Comparison of ENCODE assay signal across 8 mouse cellular contexts in genomic region chr6:52012409-52013244, GRCm38 (mm10). TPM values are rescaled to one million over a fixed set of nuclear protein-coding genes. Genes with fewer than 3 reads are reported as not detected.
DNase-seq lines count a peak whose midpoint lies in the region; ATAC-seq and TF ChIP-seq lines count a peak whose summit lies in the region.

Gene Skap2 (minus strand): TSS chr6:52012549.

- DNase-seq in MEL-GATA-1-ER (ENCODE audit: extremely low read depth, low read depth): peak; percentile 94
- peak; percentile 93 for DNase-seq in cerebellum, adult 8-10 months
- peak; percentile 100 for DNase-seq in hindbrain, embryonic 10.5 days (ENCODE audit: low spot score)
- DNase-seq in layer of hippocampus, adult 9-11 months: peak; percentile 99
- DNase-seq in lung, postnatal 0 days (ENCODE audit: low spot score): peak; percentile 99
- peak; percentile 99 for DNase-seq in ovary, postnatal 14 days (ENCODE audit: low spot score)
- DNase-seq in thymus, postnatal 14 days: peak; percentile 99

- peak within 1 kb of the TSS; percentile 69 for H3K4me3 ChIP-seq in hindbrain, embryonic 10.5 days
- H3K4me3 ChIP-seq in lung, postnatal 0 days (ENCODE audit: low read depth, low read length): peak within 1 kb of the TSS; percentile 74

- H3K27me3 ChIP-seq in hindbrain, embryonic 10.5 days (ENCODE audit: insufficient read depth, poor library complexity, severe bottlenecking): peaks cover 46% of the 10 kb centered on the region
- no peaks in the 10 kb centered on the region for H3K27me3 ChIP-seq in lung, postnatal 0 days (replicated peaks; ENCODE audit: insufficient read depth, low read length)

- peak; percentile 98 for ATAC-seq in frontal cortex, adult (ENCODE audit: low TSS enrichment)
- peak; percentile 99 for ATAC-seq in lung, postnatal 0 days

- TF ChIP-seq EP300 in lung, postnatal 0 days (IDR thresholded peaks at IDR 0.05): peak; percentile 53; the same call in 1 of the 2 replicates

- peak within 1 kb of the TSS; percentile 92 for H3K27ac ChIP-seq in hindbrain, embryonic 10.5 days
- H3K27ac ChIP-seq in lung, postnatal 0 days (ENCODE audit: low read length): peak within 1 kb of the TSS; percentile 89

- no peak; the same call in 1 of the 2 replicates for TF ChIP-seq CTCF in lung, postnatal 0 days (IDR thresholded peaks at IDR 0.05)

- H3K9me3 ChIP-seq in hindbrain, embryonic 10.5 days: no peaks in the 10 kb centered on the region
- no peaks in the 10 kb centered on the region for H3K9me3 ChIP-seq in lung, postnatal 0 days (ENCODE audit: low read length)

- peak within 1 kb of the TSS; percentile 65 for H3K4me2 ChIP-seq in lung, postnatal 0 days (replicated peaks; ENCODE audit: low read depth, low read length)

- H3K4me1 ChIP-seq in hindbrain, embryonic 10.5 days (replicated peaks): peaks cover 18% of the 10 kb centered on the region
- peaks cover 7% of the 10 kb centered on the region; the same call in 1 of the 2 replicates for H3K4me1 ChIP-seq in lung, postnatal 0 days (ENCODE audit: insufficient read depth, low read depth, low read length)

- H3K36me3 ChIP-seq in hindbrain, embryonic 10.5 days: no peaks in the 10 kb centered on the region
- H3K36me3 ChIP-seq in lung, postnatal 0 days (ENCODE audit: insufficient read depth, low read length): no peaks in the 10 kb centered on the region

- WGBS in hindbrain, embryonic 10.5 days: under 1% methylated on average over 51 of the region's 51 CpGs
- under 1% methylated on average over 50 of the region's 51 CpGs for WGBS in lung, postnatal 0 days

- H3K9ac ChIP-seq in lung, postnatal 0 days (replicated peaks; ENCODE audit: low read depth): peak within 1 kb of the TSS; percentile 65

RNA-seq across cellular contexts. Expression of gene Skap2, which starts in this region (rescaled TPM):
- 14.5 and 18.1 TPM in 2 replicates for polyA plus RNA-seq in hindbrain, embryonic 10.5 days (2016; fragmentation: Nextera tagmentation; extraction: Ambion mirVana)
- polyA plus RNA-seq in lung, postnatal 0 days (2015; fragmentation: Nextera tagmentation; extraction: Ambion mirVana): 78.5 and 82.9 TPM in 2 replicates

Comparison
In these comparisons a context has a peak if more than half of its experiments do, and no peak if none do; other contexts are left out.
1. Peak in every context shown above with its lines: DNase-seq, ATAC-seq, H3K4me3 ChIP-seq and H3K27ac ChIP-seq.